Mouse (Mus musculus) thymus, postnatal 25 days (tissue): Measurements from ENCODE around the gene Tmem177.

Source experiments
- DNase-seq: peaks from one replicate; pipeline ENCODE4 v3.0.0; 2022

Tmem177 gene

DNA sequence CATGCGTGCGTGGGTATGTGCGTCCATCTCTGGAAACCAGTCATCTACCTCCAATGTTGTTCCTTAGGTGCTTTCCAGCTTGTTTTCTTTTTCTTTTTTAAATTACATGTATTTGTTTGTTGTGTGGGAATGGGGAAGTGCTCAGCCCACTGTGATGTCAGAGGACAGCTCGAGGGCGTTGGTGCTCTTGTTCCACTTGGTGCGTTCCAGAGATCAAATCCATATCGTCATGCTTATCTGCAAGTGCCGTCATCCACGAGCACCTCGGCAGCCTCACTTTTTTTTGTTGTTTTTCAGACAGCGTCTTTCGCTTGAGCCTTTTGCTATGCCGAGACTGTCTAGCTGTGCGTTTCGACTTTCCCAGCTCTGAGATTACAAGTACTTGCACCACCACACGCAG, 23.7 kb downstream of the Tmem177 start:
- no peak for DNase-seq

DNA sequence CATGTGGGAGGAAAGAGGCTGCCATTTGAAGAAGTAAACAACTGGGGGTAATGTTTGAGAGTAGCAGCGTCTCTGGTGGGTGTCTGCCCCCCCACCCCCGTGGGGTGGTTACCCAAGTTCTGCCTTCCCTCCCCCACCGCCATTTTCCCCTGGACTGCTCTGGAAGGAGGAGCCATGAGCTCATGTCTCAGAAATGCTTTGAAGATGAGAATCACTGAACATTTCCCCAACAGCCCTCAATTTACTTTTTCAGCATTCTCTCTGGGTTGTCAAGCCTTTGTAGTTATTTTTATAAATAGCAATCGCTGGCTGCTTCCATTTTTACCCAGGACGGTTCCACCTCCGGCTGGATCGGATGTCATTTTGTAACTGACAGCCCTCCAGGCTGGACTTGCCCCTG, 26.7 kb downstream of the Tmem177 start:
- no peak for DNase-seq

DNA sequence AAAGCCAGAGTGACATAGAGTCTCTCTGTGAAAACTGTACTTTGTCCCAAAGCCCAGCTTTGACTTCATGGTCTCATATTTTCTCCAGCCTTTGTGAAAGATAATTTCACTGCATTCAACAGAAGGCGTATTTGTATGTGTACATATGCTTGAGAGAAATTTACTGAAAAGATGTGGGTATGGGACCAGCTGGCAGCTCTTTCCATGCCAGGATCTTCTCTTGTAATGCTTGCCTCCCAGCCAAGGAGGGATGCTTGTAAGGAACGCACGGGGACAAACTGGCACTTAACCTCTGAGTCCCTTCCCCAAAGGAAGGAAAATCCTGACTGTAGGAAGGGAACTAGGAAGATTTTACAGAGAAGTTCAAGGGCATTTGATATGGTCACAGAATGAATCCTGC, 28.7 kb downstream of the Tmem177 start:
- DNase-seq = no peak

DNA sequence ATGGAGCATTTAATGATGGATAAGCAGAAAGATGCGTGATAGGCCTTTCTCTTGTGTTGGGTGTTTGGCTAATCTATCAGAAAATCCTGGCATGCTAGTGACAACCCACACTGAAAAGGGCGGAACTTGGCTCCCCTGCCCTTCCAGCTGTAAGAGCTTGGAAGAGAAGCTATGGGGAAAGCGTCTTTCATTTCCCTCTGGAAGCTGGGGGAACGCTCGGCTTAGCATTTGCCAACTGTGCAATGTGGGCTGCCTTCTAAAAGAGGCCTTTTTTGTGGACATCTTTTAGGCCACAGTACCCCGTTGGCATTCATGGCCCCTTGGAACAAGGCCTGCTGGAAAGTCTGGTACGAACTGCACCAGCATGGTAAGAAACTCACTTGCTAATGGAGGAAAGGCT, 34.1 kb downstream of the Tmem177 start:
- no peak for DNase-seq

DNA sequence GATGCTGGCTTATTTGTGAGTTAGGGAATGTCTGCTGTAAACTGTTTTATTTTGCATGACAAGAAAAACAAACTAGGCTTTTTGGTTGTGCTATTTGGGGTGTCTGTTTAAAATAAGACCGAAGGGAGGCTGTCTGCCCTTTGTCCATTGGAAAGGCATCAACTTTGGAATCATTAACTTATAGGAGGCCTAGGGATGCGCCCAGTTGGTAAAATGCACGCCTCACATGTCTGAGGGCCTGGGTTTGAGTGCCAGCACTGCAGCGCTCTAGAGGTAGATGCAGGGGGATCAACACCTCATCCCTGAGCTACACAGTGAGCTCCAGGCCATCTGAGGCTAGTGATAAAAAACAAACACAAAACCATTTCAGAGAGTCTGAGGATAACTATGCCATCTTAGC, 35.5 kb downstream of the Tmem177 start:
- no peak for DNase-seq

DNA sequence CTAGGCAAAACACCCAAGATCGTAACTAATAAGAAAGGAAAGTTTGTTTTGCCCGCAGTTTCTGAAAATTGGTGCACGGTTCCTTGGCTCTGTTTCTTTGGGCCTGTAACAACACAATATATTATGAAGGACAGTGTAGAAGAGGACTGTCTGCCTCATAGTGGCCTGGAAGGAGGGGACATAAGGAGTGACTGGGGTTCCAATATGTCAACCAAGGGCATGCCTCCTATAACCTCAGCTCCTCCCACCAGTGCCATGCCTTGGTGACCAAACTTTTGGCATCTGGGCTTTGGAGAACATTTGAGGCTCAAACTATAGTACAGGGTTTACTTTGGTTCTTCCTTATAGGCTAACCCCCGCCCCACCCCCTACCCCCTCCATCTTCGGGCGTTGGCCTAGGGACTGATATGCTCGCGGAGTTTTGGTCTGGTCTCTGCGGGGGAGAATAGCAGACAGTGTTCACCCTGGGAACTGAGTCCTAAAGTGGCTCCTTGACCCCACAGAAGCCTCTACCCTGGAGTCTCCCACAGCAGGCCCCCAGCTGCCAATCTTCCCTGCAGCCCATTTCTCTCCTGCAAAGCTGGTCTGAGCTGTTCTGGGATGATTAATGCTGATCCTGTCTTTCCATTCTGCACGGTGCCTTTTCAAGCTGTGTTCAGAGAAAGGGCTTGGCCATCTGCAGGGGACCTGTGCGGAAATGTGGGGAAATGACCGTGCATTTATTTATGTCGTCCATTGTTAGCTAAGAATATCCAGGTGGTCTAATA, 44.4 kb downstream of the Tmem177 start:
- DNase-seq = no peak

DNA sequence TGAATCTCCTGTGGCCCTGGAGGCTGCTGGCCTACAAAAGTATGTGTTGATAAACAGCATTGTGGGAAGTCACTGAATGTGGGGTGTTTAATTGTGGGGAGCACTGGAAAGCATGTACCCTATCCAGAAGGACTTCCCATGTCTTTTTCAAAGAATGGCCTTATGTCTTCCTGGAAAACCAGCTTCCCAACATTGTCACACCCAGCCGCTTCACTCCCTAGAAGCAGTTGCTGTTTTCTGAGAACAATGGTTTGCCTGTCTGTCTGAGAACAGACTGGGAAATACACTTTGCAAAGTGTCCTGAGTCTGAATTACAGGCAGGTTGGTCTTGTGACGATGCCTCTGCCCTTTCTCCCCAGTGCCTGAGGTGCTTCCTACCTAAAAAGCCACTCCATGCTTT, 45.7 kb downstream of the Tmem177 start:
- DNase-seq = no peak

DNA sequence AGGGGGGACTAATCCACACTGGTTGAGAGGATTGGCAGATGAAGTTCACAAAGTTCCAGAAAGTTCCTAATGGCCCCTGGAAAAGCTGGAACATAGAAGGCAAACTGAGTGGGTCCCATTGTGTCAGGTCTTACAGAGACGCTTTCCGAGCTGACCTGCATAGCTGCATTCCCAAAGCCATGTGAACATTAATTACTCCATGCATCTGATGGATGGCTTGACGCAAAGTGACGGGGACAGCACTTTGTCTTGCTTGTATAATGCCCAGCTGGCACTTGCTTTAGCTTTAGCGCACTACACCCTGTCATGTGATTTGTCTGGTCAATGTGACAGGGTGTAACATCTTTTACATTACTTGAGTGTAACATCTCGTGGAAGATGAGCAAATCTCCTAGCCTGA, 47.7 kb downstream of the Tmem177 start:
- DNase-seq = no peak

DNA sequence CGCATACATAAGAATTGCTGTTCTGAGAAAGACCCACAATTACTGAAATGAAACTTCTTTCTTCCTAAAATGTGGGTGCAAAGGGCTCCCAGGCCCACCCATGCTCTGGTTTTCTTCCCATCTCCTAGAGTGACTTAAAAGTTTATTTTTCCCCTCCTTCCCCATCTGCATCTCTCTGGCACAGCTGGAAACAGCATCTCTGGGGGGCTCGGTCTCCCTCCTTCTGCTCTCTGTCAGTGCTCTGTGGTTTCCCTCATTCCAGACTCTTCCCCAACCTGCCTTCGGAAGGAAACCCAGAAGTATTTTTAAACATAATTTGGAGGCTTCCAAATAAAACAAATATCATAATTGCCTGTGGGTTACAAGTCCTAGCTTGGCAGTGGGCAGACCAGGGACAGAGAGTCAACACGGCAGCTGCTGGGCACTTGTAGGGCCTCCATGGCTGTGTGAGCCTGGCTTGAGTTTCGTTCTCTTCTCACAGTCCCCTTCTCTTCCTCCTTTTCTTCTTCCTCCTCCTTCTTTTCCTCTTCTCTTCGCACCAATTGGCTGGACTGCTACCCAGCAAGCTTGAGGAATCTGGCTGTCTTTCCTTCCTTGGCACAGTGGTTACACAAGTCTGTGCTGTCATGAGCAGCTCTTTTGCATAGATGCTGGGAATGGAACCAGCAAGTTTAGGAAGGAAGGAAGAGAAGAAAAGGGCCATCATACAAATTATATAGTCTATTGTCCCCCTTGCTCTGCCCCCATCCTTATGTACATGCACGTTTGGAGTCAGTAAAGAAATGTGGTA, 49.3 kb downstream of the Tmem177 start:
- DNase-seq = no peak

DNA sequence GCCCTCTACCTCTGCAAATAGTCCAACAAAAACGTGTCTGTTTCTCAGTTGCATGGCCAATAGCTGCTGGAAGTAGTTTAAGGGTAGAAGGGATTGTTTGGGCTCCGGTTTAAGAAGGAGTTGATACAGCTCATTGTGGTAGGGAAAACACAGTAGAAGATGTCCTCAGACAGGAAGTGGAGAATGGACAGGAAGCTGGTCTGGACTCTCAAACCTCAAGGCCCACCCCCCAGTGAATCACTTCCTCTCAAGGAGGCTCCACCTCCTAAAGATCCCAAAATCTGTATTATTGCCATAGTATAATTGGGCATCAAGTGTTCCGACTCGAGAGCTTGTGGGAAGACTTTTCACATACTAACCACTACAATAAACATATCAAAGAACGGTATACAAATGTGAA, 53.4 kb downstream of the Tmem177 start:
- DNase-seq = no peak
